Mouse (Mus musculus) kidney, postnatal 0 days (tissue): ENCODE measurements at regions not wholly inside any gene's neighbourhood (a gene's known extent, or its start where the extent isn't known, plus 50 kb on each side); places are given as distances from the start of the nearest gene placed in this dataset.

ENCODE experiments used
- ATAC-seq: fragments of 200-750 bp; cut with Nextera tagmentation; replicated peaks from 2 replicates; pipeline ENCODE4 v1.8.0; 2017; ENCODE audit warnings: low read depth, moderate number of reproducible peaks, moderate TSS enrichment, moderate library complexity; ENCODE audit not compliant: low FRiP score
- DNase-seq: peaks from one replicate; pipeline ENCODE4 v3.0.0-alpha.2; 2016; ENCODE audit warnings: low spot score
- H3K27ac ChIP-seq: fragments of 300-500 bp; sonication (generic); 2 replicates; pipeline ENCODE4 v1.5.1; 2014; ENCODE audit warnings: mild to moderate bottlenecking
- H3K27me3 ChIP-seq: fragments of 300-500 bp; sonication (generic); 2 replicates; pipeline ENCODE4 v1.6.1; 2014; ENCODE audit warnings: low read length, mixed read lengths; ENCODE audit not compliant: insufficient read depth
- H3K36me3 ChIP-seq: fragments of 300-500 bp; sonication (generic); 2 replicates; pipeline ENCODE4 v1.6.1; 2014; ENCODE audit warnings: low read length, mixed read lengths; ENCODE audit not compliant: insufficient read depth
- H3K4me1 ChIP-seq: fragments of 300-500 bp; sonication (generic); replicated peaks from 2 replicates; pipeline ENCODE4 v1.6.1; 2014; ENCODE audit warnings: antibody characterized with exemption, low read length, mixed read lengths; ENCODE audit not compliant: insufficient read depth
- H3K4me2 ChIP-seq: fragments of 300-500 bp; sonication (generic); 2 replicates; pipeline ENCODE4 v1.6.1; 2014; ENCODE audit warnings: mild to moderate bottlenecking, low read length, moderate library complexity, mixed read lengths
- H3K4me3 ChIP-seq: fragments of 300-500 bp; sonication (generic); replicated peaks from 2 replicates; pipeline ENCODE4 v1.5.1; 2014; ENCODE audit warnings: low read depth, low read length
- H3K9ac ChIP-seq: fragments of 300-500 bp; sonication (generic); 2 replicates; pipeline ENCODE4 v1.6.1; 2014; ENCODE audit warnings: low read depth, low read length
- H3K9me3 ChIP-seq: fragments of 300-500 bp; sonication (generic); replicated peaks from 2 replicates; pipeline ENCODE4 v1.6.1; 2016; ENCODE audit warnings: low read length, inconsistent platforms, mixed read lengths
- CTCF ChIP-seq: IDR thresholded peaks from 2 replicates; pipeline ENCODE4 v1.5.1; 2016; ENCODE audit warnings: antibody characterized with exemption, low read depth, mild to moderate bottlenecking, moderate library complexity
- WGBS: fragments of 180-500 bp; shearing (Covaris S2); extraction: QIAGEN DNeasy Blood & Tissue Kit; methylation state at CpG from one replicate; pipeline ENCODE4 v1.1.7; 2014; 5-methylcytosine and 5-hydroxymethylcytosine counted together

DNA sequence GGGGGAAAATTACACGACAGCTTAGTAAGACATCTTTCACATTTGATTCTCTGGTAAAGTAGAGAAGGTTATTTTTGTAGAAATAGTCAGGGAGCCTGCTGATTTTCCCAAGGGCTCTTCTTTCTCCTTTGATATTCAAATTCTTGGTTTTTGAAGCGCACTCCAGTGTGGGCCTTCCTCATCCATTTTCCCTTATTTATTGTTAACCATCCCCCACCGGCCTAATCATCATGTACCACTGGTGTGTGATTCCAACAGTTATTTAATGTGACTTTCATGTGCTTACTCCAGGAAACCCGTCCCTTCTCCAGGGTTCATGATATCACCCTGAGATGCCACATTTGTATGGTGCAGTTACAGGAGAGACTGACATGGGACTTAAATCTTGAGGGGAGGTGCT, 114.0 kb upstream of the Epha4 start:
- WGBS, result 74% methylated on average over 4 of the region's 4 CpGs
- no peak overlapping the region for H3K4me3 ChIP-seq
- no peak overlapping the region for H3K4me2 ChIP-seq
- no peak for DNase-seq
- no peaks in the 10 kb centered on the region for H3K9me3 ChIP-seq
- TF ChIP-seq CTCF, result no peak
- ATAC-seq, result no peak
- no peaks in the 10 kb centered on the region for H3K36me3 ChIP-seq
- no peaks in the 10 kb centered on the region for H3K27me3 ChIP-seq
- H3K9ac ChIP-seq, result no peak overlapping the region
- H3K4me1 ChIP-seq, result no peaks in the 10 kb centered on the region
- no peak overlapping the region for H3K27ac ChIP-seq

DNA sequence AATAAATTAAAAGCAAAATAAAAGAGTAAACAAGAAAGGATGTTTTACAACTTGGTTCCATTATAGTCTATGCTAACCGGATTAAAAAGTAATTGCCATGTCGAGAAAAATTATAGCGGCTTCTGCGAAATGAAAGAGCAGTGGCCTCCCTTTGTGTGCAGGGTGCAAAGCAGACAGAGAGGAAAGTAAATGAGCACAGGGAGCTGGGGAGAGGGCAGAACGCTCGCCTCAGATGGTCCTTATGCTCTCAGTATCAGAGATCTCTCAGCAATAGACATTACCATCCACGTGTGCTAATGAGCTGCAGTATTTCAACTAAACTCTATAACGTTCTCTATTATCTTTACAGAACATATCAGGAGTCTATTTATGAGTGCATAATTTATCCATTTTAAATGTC, 102.6 kb upstream of the Epha4 start:
- no peaks in the 10 kb centered on the region for H3K4me1 ChIP-seq
- 51% methylated on average over 8 of the region's 8 CpGs for WGBS
- H3K36me3 ChIP-seq, result no peaks in the 10 kb centered on the region
- no peak overlapping the region for H3K4me3 ChIP-seq
- no peak for TF ChIP-seq CTCF
- H3K4me2 ChIP-seq, result no peak overlapping the region
- H3K27me3 ChIP-seq, result no peaks in the 10 kb centered on the region
- DNase-seq, result peak; percentile 67
- H3K9me3 ChIP-seq, result no peaks in the 10 kb centered on the region
- no peak overlapping the region for H3K27ac ChIP-seq
- ATAC-seq, result no peak
- no peak overlapping the region for H3K9ac ChIP-seq

DNA sequence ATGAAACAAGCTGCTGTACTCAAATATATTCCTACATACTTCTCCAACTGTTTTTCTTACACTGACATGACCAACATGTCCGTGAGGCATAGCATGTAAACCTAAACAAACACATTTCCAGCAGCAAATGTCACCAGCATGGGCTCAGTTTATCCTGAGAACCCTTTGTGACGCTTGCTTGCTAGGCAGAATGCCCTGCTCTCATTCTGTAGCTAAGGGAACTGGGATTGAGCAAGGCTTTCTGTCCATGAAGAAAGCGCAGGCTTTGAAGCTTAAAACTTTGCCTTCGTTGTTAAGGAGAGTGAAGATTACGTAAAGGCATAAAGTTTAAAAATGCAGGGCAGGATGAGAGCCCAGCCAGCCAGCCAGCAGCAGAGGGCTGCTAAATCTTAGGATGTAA, 85.6 kb upstream of the Epha4 start:
- WGBS, result 60% methylated on average over 5 of the region's 5 CpGs
- ATAC-seq (no peak), DNase-seq (no peak)
- Histone ChIP-seq H3K9ac (no peak overlapping the region), H3K4me3 (no peak overlapping the region), H3K27me3 (no peaks in the 10 kb centered on the region), H3K36me3 (no peaks in the 10 kb centered on the region), H3K27ac (no peak overlapping the region), H3K4me1 (no peaks in the 10 kb centered on the region), H3K9me3 (no peaks in the 10 kb centered on the region), H3K4me2 (no peak overlapping the region)
- no peak for TF ChIP-seq CTCF

DNA sequence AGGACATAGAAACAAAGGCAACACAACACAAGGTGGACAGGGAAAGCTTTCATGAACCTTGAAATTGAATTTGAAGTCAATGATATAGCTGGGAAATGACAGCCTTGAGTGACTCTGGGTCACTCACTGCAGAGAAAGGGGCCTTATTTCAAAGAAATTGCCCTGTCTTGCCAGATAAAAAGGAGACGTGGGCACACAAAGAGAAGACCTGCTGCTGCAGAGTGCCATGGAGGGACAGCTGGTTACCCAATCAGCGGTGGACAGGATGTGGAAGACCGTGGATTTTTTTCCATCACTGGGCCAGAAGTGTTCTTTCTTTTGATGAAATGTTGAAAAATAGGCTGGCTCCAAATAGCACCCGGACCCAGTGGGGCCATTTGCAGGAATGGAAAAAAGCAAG, 77.8 kb upstream of the Epha4 start:
- DNase-seq (no peak), ATAC-seq (no peak)
- no peak overlapping the region for H3K4me3 ChIP-seq
- H3K9me3 ChIP-seq, result no peaks in the 10 kb centered on the region
- H3K4me1 ChIP-seq, result no peaks in the 10 kb centered on the region
- H3K36me3 ChIP-seq, result no peaks in the 10 kb centered on the region
- H3K9ac ChIP-seq, result no peak overlapping the region
- H3K27ac ChIP-seq, result no peak overlapping the region
- 85% methylated on average over 4 of the region's 4 CpGs for WGBS
- no peak for TF ChIP-seq CTCF
- H3K4me2 ChIP-seq, result no peak overlapping the region
- H3K27me3 ChIP-seq, result no peaks in the 10 kb centered on the region

DNA sequence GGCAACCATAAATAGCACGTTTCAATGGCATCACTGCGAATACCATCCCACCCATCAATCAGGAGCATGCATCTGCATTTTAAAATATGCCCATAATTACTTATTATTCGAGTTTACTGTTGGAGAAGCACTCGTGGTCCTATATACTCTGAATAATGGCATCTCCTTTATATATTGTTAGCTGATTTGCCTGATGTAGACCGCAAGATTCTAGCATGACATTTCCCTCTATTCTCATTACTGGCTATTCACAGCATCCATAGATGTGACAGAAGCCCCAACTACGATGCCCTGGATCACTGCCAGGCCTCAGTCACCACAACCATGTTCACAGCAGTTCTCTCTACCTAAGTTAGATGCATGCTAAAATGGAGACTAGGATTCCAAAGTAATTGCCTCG, 77.4 kb upstream of the Epha4 start:
- DNase-seq (no peak), ATAC-seq (no peak)
- Histone ChIP-seq H3K9ac (no peak overlapping the region), H3K27me3 (no peaks in the 10 kb centered on the region), H3K36me3 (no peaks in the 10 kb centered on the region), H3K9me3 (no peaks in the 10 kb centered on the region), H3K4me1 (no peaks in the 10 kb centered on the region), H3K4me2 (no peak overlapping the region), H3K4me3 (no peak overlapping the region), H3K27ac (no peak overlapping the region)
- TF ChIP-seq CTCF, result no peak
- WGBS, result 84% methylated on average over 7 of the region's 7 CpGs

DNA sequence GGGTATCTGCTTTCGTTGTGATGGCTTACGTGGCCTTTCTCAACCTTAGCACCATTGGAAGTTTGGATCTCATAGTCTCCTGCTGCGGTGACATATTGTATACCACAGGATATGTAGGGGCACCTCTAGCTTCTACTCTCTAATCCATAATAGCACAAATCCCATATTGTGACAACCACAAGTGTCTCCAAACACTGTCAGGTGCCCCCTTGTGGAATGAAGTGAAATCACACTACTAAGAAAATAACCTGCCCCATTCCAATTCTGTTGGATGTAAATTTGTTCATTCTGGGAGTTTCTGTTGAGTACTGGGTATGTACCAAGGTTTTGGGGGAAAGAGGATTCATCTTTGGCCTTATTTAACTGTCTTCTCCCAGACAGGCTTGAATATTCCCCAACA, 74.5 kb upstream of the Epha4 start:
- no peak overlapping the region for H3K9ac ChIP-seq
- peak; percentile 58 for TF ChIP-seq CTCF
- DNase-seq (no peak), ATAC-seq (no peak)
- H3K9me3 ChIP-seq, result no peaks in the 10 kb centered on the region
- H3K4me2 ChIP-seq, result no peak overlapping the region
- no peak overlapping the region for H3K4me3 ChIP-seq
- H3K27ac ChIP-seq, result no peak overlapping the region
- WGBS, result 95% methylated on average over 3 of the region's 3 CpGs
- H3K36me3 ChIP-seq, result no peaks in the 10 kb centered on the region
- H3K27me3 ChIP-seq, result no peaks in the 10 kb centered on the region
- no peaks in the 10 kb centered on the region for H3K4me1 ChIP-seq

DNA sequence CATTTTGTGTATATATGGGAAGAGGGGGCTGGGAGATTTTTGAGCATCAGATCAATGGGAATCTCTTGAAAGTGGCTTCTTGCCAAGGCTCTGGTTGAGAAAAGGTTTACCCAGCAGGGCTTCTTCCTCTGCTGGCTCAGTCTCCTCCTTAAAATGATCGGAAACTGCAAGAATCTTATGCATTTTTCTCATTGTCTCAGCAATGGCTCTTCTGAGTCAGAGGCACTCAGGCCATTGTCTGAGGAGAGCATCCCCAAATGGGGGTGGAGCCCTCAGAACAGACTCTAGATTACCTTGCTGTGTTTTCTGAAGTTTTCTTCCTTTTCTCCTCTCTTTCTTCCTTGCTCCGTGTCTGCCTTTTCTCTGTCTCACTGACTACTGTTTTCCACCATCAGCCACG, 70.6 kb upstream of the Epha4 start:
- no peak overlapping the region for H3K4me2 ChIP-seq
- DNase-seq (no peak), ATAC-seq (no peak)
- no peaks in the 10 kb centered on the region for H3K27me3 ChIP-seq
- H3K9me3 ChIP-seq, result no peaks in the 10 kb centered on the region
- H3K27ac ChIP-seq, result no peak overlapping the region
- no peaks in the 10 kb centered on the region for H3K4me1 ChIP-seq
- TF ChIP-seq CTCF, result no peak
- no peaks in the 10 kb centered on the region for H3K36me3 ChIP-seq
- WGBS, result 72% methylated on average over 3 of the region's 3 CpGs
- H3K9ac ChIP-seq, result no peak overlapping the region
- H3K4me3 ChIP-seq, result no peak overlapping the region
